Mouse (Mus musculus) cerebellum, postnatal 10 days (tissue): ENCODE results near the gene Dmpk.

Experiments used
- DNase-seq, 2 experiments: peaks; one replicate each; pipeline ENCODE4 v3.0.0; 2021; ENCODE audit warnings: mixed read lengths in 2 of 2

Dmpk gene

DNA sequence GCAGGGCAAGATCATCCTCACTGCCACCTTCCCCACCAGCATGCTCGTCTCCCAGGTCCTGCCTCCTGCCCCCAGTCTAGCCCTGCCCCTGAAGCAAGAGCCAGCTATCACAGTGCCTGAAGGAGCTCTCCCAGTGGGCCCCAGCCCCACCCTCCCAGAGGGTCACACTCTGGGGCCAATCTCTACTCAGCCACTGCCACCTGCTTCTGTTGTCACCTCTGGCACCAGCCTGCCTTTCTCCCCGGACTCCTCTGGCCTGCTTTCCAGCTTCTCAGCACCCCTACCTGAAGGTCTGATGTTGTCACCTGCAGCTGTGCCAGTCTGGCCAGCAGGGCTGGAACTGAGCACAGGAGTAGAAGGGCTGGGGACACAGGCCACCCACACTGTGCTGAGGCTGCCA is 13.6 kb downstream of the Dmpk start:
- DNase-seq, result peak in 1 of 2 experiments; percentile 5

GRCm38 (mm10) chr7:19097863-19098262 is 14.2 kb downstream of the Dmpk start:
- DNase-seq, result peak in 1 of 2 experiments; percentile 55

DNA sequence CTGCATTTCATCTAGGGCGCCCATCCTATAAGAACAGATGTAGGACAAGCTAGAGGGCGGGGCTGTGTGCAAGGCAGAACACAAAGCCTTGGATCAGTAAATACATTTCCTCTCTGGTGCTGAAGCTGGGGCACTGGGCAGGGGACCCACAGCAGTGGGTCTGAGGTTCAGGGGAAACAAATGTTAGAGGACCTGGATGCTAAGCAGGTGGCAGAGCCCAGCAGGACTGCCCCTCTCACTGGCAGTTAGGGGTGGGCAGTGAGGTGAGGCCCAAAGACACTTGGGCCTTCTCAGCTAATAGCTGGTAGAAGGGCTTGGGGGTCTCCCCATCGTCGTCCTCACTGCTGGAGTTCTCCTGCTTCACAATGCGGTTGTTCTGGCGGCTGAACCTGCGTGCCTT is 15.2 kb downstream of the Dmpk start:
- DNase-seq, result no peak

DNA sequence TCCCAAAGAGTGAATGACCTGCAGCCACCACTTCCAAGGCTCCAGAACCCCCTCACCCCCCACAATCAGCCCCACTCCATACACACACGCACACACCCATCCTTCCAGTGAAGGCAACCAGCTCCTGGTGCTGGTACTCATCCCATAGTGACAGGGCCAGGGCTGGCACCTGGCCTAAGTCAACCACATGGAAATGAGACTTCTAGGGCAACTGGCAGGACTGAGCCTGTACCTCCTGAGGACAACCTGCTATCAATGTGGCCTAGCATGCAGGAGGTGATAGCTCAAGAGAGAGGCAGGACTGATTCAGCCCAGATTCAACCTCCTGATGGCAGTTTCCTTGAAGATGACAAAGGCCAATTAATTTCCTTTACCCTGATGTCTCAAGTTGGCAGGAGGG is 16.6 kb downstream of the Dmpk start:
- DNase-seq, result peak in 1 of 2 experiments; percentile 9

DNA sequence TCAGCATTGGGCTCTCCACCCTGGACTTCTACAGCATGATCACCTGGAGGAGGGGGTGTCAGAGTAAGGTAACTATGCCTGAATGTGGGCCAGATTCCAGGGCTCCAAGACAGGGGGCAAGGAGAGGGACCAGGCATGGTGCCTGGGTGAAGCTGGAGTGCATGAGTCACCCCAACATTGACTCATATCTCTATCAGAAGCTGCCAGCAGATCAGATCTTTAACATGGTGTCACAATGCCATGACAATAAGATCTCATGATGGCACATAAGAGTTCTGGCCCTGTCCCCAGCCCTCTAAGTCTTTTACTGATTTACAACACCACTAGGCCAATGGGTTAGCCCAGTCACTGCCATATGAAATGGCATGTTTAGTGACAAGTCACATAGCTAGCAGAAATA is 20.1 kb downstream of the Dmpk start:
- no peak for DNase-seq

- no peak for DNase-seq
These were observed 20.8 kb downstream of the Dmpk start for GRCm38 (mm10) chr7:19104486-19104885.

GRCm38 (mm10) chr7:19107436-19107835 is 23.8 kb downstream of the Dmpk start:
- no peak for DNase-seq

DNA sequence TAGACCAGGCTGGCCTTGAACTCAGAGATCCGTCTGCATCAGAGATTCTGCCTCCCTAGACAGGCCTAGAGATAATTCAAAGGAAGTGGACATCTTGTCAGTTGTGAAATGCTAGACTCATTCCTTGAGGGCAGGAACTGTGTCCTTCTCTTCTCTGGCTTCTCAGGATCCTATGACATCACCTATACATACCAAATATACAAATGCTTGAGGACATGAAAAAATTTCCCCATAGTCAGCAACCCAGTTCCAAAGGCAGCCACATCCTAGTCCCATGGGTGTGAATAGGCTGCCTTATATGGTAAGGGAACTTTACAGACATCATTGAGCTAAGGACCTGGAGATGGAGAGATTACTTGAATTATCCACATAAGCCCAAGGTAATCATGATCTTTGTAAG is 25.9 kb downstream of the Dmpk start:
- DNase-seq, result no peak

DNA sequence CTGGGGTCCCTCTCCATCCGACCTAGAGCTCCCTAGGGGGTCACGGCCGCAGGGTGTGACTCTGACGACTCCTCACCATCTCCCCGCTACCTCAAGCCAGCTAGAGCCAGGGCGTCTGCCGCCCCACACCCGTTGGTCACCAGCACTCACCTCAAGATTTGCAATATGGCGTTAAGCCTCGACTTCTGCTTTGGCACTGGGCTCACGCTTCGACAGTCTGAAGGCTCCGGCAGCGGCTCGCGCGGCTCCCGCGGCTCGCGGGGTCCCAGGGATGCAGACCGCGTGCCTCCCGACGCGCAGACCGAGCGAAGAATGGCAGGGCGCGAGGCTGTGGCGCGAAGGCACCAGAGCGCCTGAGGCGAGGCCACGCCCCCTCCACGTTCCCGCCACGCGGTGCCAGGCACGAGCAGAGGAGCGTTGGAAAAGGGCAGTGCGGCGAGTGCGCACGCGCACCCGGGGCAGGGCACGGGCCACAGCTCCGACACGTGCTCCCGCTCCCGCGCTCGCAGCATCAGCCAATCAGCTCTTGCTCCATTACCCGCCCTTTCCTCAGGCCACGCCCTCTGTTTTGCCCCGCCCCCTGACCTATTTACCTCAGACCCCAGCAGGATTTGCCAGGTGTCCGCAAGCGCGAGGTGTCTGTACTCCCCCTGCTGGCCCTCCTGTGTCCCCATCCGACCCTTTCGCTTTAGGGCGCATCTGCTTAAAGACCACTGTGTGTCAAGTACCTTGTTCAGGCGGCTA is 34.6 kb downstream of the Dmpk start, which contains the start of gene Gm4969:
TSS of gene Gm4969 (minus strand) at position 341 of the 744 bp plus-strand sequence.
- DNase-seq, result peak; percentile 87 to 88

DNA sequence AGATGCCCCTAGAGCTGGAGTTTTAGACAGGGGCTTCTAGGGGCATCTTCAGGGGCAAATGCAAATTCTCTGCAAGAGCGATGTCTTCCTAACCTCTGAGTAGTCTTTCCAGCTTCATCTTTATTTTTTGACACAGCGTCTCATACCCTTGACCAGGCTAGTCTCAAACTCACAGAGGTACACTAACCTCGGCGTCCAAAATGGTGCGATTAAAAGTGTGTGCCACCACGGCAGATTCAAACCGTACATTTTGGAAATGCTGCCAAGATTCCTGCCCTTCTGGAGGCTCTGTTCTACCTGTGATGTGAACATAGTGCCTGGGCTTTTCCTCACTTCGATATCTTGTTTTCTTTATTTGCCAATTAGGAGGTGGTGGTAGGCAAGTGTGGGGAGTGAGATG is 35.4 kb downstream of the Dmpk start:
- DNase-seq, result peak; percentile 33 to 49

GRCm38 (mm10) chr7:19119631-19120429 is 36.2 kb downstream of the Dmpk start, which contains the start of gene Fbxo46:
Gene Fbxo46, plus strand, starts transcription at chr7:19119859.
- DNase-seq, result peak; percentile 94 to 95

DNA sequence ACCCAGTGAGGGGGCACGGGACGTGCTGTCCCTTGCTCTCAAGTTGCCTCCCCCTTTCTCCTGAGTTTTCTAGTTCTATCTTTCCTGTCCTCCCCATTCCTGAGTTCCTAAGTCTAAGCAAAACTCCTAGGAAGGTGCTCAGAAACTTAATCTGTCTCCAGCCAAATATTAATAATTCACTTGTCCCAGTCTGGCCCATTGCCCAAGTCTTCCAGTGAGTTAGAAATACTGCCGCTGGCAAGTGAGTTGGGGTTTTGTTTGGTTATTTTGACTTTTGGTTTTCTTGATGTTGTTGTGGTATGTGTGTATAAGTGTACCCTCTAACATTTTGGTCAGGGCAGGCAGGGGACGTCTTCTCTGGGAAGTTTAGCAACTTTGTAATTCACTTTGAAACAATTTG is 38.0 kb downstream of the Dmpk start:
- no peak for DNase-seq

GRCm38 (mm10) chr7:19124713-19125112 is 41.1 kb downstream of the Dmpk start:
- DNase-seq, result no peak

GRCm38 (mm10) chr7:19127744-19128143 is 44.1 kb downstream of the Dmpk start:
- no peak for DNase-seq

DNA sequence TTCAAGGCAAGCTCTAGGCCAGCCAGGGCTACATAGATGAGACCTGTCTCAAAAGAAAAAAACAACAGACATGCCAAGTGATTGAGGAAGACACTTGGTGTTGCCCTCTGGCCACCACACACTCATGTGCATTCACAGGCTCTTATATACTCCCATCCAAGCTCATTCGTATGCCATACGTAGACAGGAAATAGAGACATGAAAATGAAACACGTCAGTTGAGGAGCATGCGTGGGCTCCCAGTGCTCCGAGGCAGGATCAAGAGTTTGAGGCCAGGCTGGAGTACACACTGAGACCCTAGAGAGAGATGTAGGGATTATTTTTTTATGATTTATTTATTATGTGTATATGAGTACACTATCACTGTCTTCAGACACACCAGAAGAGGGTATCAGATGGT is 45.7 kb downstream of the Dmpk start:
- DNase-seq, result no peak

DNA sequence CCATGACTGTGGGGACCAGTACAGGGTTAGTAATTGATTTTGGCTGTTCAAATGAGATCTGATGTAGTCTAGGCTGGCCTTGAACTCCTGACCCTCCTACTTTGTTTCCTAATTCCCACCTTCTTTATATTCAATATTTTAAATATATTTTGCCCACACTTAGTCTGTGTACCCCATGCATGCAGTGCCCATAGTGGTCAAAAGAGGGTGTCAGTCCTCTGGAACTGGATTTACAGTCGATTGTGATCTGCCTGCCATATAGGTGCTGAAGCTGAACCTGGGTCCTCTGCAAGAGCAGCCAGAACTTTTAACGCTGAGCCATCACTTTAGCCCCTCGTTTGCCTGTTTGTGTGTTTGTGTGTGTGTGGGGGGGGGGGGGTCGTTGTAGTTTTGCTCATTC is 47.0 kb downstream of the Dmpk start:
- DNase-seq, result peak; percentile 37 to 47

- DNase-seq, result peak; percentile 98 to 99
These were observed 47.7 kb downstream of the Dmpk start for GRCm38 (mm10) chr7:19131324-19131848.

GRCm38 (mm10) chr7:19136168-19136567 is 52.5 kb downstream of the Dmpk start:
- no peak for DNase-seq

- no peak for DNase-seq
These were observed 53.2 kb downstream of the Dmpk start for GRCm38 (mm10) chr7:19136673-19137334.

- DNase-seq, result peak; percentile 71 to 74
These were observed 53.7 kb downstream of the Dmpk start for GRCm38 (mm10) chr7:19137380-19137779.
